Mouse (Mus musculus) heart, postnatal 0 days (tissue): ENCODE measurements at regions not wholly inside any gene's neighbourhood (a gene's known extent, or its start where the extent isn't known, plus 50 kb on each side); places are given as distances from the start of the nearest gene placed in this dataset.

Experiments used
- CTCF ChIP-seq: IDR thresholded peaks from 2 replicates; pipeline ENCODE4 v1.5.1; 2016; ENCODE audit warnings: antibody characterized with exemption, control low read depth, low read depth
- EP300 ChIP-seq: IDR thresholded peaks from 2 replicates; pipeline ENCODE4 v1.6.1; 2016; ENCODE audit warnings: antibody characterized with exemption, low read depth

DNA sequence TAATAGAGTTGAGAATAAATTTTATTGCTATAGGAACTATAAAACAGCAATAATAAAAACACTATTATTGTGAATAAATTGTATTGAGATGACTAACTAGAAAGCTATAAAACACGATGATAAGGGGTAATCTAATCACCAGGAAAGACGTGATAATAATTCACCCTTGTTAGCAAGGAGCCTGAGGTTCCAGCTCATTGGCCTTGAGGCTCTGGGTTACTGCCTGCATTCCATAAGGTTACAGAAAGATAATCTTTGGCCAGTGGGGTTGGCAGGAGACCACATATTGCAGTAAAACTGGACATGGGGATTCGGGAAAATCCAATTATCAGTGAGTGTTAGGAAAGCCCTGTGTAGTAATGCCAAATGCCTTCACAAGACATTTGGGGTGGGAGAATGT lies 134.1 kb upstream of the 4933402D24Rik start:
- no peak for TF ChIP-seq CTCF
- TF ChIP-seq EP300: no peak
